Mouse (Mus musculus) liver, embryonic 11.5 days (tissue): Measurements from ENCODE around the gene Olfr183. TPM values are rescaled to one million over a fixed set of nuclear protein-coding genes. Genes with fewer than 3 reads are reported as not detected.

ENCODE experiments used
- polyA plus RNA-seq: library from polyadenylated mRNA; unstranded; fragments of >200 nt; fragmentation: Nextera tagmentation; extraction: Ambion mirVana; gene quantifications from 2 replicates; pipeline ENCODE4 v1.2.1, GENCODE M21; 2014

Gene Olfr183
- polyA plus RNA-seq, 1 experiment from 2014 or later = not detected

Other genes starting within 250 kb of the Olfr183 start
- gene Olfr172, start 232.2 kb upstream of the Olfr183 start, polyA plus RNA-seq = not detected in 2 replicates
- gene Olfr173, start 195.1 kb upstream of the Olfr183 start, polyA plus RNA-seq = not detected in 2 replicates
- gene Olfr175-ps1, start 168.6 kb upstream of the Olfr183 start, polyA plus RNA-seq = not detected in 2 replicates
- not detected in 2 replicates for gene Olfr177, start 120.6 kb upstream of the Olfr183 start, polyA plus RNA-seq
- gene Olfr178, start 103.3 kb upstream of the Olfr183 start, polyA plus RNA-seq = not detected in 2 replicates
- not detected in 2 replicates for gene Olfr181, start 66.6 kb upstream of the Olfr183 start, polyA plus RNA-seq
- gene Olfr180, start 66.0 kb upstream of the Olfr183 start, polyA plus RNA-seq = not detected in 2 replicates
- gene Olfr186, start 34.9 kb downstream of the Olfr183 start, polyA plus RNA-seq = not detected in 2 replicates
- gene Olfr187, start 44.4 kb downstream of the Olfr183 start, polyA plus RNA-seq = not detected in 2 replicates
- gene Olfr190, start 82.6 kb downstream of the Olfr183 start, polyA plus RNA-seq = not detected in 2 replicates
- gene Olfr191, start 94.5 kb downstream of the Olfr183 start, polyA plus RNA-seq = not detected in 2 replicates
- gene Olfr193, start 116.5 kb downstream of the Olfr183 start, polyA plus RNA-seq = not detected in 2 replicates
- not detected in 2 replicates for gene Olfr194, start 125.7 kb downstream of the Olfr183 start, polyA plus RNA-seq
- not detected in 2 replicates for gene Olfr195, start 151.7 kb downstream of the Olfr183 start, polyA plus RNA-seq
- gene Olfr196, start 175.1 kb downstream of the Olfr183 start, polyA plus RNA-seq = not detected in 2 replicates
- not detected in 2 replicates for gene Olfr198, start 208.2 kb downstream of the Olfr183 start, polyA plus RNA-seq
- not detected in 2 replicates for gene Olfr199, start 224.4 kb downstream of the Olfr183 start, polyA plus RNA-seq